Mouse (Mus musculus) ES-E14 (cell line): ENCODE results near the gene H60c. TPM values are rescaled to one million over a fixed set of nuclear protein-coding genes. Genes with fewer than 3 reads are reported as not detected.

Experiments
- DNase-seq: peaks from one replicate; pipeline ENCODE4 v3.0.0-alpha.2; 2013; ENCODE audit warnings: low read depth, low spot score
- H3K27ac ChIP-seq: 2 replicates; pipeline ENCODE4 v1.5.1; 2012; ENCODE audit warnings: low read depth, mild to moderate bottlenecking, low read length, moderate library complexity, mixed read lengths; ENCODE audit not compliant: poor library complexity, insufficient read depth, severe bottlenecking
- H3K36me3 ChIP-seq: 2 replicates; pipeline ENCODE4 v1.6.1; 2012; ENCODE audit warnings: mild to moderate bottlenecking, low read length, moderate library complexity, mixed read lengths; ENCODE audit not compliant: control insufficient read depth, poor library complexity, insufficient read depth, severe bottlenecking
- H3K4me1 ChIP-seq, 2 experiments: fragments of 150-350 bp in 1 of 2; sonication (generic) in 1 of 2; 2 replicates each; pipeline ENCODE4 v1.6.1; 2012; ENCODE audit warnings: low read length in 2 of 2, mild to moderate bottlenecking in 1 of 2, mixed read lengths in 1 of 2; ENCODE audit not compliant: control insufficient read depth in 2 of 2, insufficient read depth in 2 of 2, poor library complexity in 1 of 2
- H3K4me3 ChIP-seq, 2 experiments: fragments of 150-350 bp in 1 of 2; sonication (generic) in 1 of 2; 2 replicates each; pipeline ENCODE4 v1.5.1; 2012; ENCODE audit warnings: low read length in 2 of 2, low read depth in 1 of 2, mild to moderate bottlenecking in 1 of 2, mixed read lengths in 1 of 2; ENCODE audit not compliant: insufficient read depth in 1 of 2, poor library complexity in 1 of 2, severe bottlenecking in 1 of 2
- H3K9ac ChIP-seq: 2 replicates; pipeline ENCODE4 v1.6.1; 2012; ENCODE audit warnings: low read depth, mild to moderate bottlenecking, low read length, mixed read lengths; ENCODE audit not compliant: poor library complexity, insufficient read depth, severe bottlenecking
- H3K9me3 ChIP-seq: fragments of 150-350 bp; sonication (generic); 2 replicates; pipeline ENCODE4 v1.6.1; 2012; ENCODE audit warnings: low read depth, mild to moderate bottlenecking, low read length; ENCODE audit not compliant: control insufficient read depth, insufficient read depth
- CHD2 ChIP-seq: IDR thresholded peaks from 2 replicates; pipeline ENCODE4 v1.6.1; 2014; ENCODE audit warnings: mild to moderate bottlenecking, low read depth, low read length, inconsistent platforms
- HCFC1 ChIP-seq: IDR thresholded peaks from 2 replicates; pipeline ENCODE4 v1.6.1; 2012; ENCODE audit warnings: low read length, inconsistent platforms, borderline replicate concordance; ENCODE audit not compliant: insufficient read depth
- MAFK ChIP-seq: IDR thresholded peaks from 2 replicates; pipeline ENCODE4 v1.6.1; 2014; ENCODE audit warnings: mild to moderate bottlenecking, low read depth, low read length, inconsistent platforms; ENCODE audit not compliant: insufficient read depth
- ZC3H11A ChIP-seq: IDR thresholded peaks from 2 replicates; pipeline ENCODE4 v1.6.1; 2012; ENCODE audit warnings: low read depth, mild to moderate bottlenecking, inconsistent platforms, low read length, borderline replicate concordance
- ZNF384 ChIP-seq: IDR thresholded peaks from 2 replicates; pipeline ENCODE4 v1.6.1; 2012; ENCODE audit warnings: low read depth, low read length, inconsistent platforms
- in situ Hi-C, 2 experiments: fragments of 600-800 bp; cut with MboI; formaldehyde crosslinking; loops; one replicate each; pipeline ENCODE4 v1.15.1; 2025; ENCODE audit warnings: low sequenced_read_pairs in 2 of 2, inconsistent platforms in 1 of 2; ENCODE audit not compliant: unreplicated experiment in 2 of 2
- total RNA-seq: library from RNA; depleted of rRNA; stranded (reverse); fragments of 300-350 nt; gene quantifications from 2 replicates; pipeline ENCODE4 v1.2.3, GENCODE M21; 2012

Gene H60c
- total RNA-seq, 1 experiment = not detected

DNA sequence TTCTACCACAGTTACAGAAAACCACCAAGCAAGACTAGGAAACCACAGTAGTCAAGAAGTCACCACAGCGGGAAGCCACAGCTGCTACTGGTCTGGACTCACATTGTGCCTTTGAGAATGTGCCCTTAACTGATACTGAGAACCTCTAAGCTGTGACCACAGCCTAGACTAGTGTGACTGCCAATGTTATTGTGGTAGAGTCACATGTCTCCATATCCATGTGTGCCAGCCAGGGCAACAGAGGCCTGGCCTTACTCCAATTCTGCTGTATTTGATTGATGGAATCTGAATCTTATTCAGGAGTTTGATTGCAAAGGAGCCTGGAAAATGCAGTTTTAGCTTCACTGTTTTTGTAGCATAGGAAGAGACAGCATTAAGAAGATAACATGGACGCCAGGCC lies 13.5 kb upstream of the H60c start:
- Histone ChIP-seq H3K9me3 (peaks cover 2% of the 10 kb centered on the region; the same call in 1 of the 2 replicates), H3K4me1 (no peaks in the 10 kb centered on the region), H3K36me3 (no peaks in the 10 kb centered on the region), H3K4me3 (no peak overlapping the region), H3K9ac (no peak overlapping the region), H3K27ac (no peak overlapping the region)
- no peak for DNase-seq
- in situ Hi-C loops = no loop called here
- no peak for TF ChIP-seq MAFK
- TF ChIP-seq HCFC1 = no peak
- no peak for TF ChIP-seq ZC3H11A
- no peak for TF ChIP-seq ZNF384
- no peak for TF ChIP-seq CHD2

- Histone ChIP-seq H3K36me3 (no peaks in the 10 kb centered on the region), H3K9me3 (peaks cover 19% of the 10 kb centered on the region), H3K9ac (no peak overlapping the region), H3K4me3 (no peak overlapping the region), H3K27ac (no peak overlapping the region), H3K4me1 (no peaks in the 10 kb centered on the region)
- TF ChIP-seq ZC3H11A = no peak
- no peak for TF ChIP-seq MAFK
- no peak for TF ChIP-seq CHD2
- TF ChIP-seq HCFC1 = no peak
- no peak for TF ChIP-seq ZNF384
- DNase-seq = no peak
- in situ Hi-C loops = no loop called here
Observed at GRCm38 (mm10) chr10:3274065-3274464, 6.5 kb upstream of the H60c start.

- H3K9ac ChIP-seq = no peak overlapping the region
- H3K27ac ChIP-seq = no peak overlapping the region
- in situ Hi-C loops = no loop called here
- no peaks in the 10 kb centered on the region for H3K36me3 ChIP-seq
- H3K9me3 ChIP-seq = peaks cover 17% of the 10 kb centered on the region
- TF ChIP-seq MAFK (no peak), ZNF384 (no peak), ZC3H11A (no peak), CHD2 (no peak), HCFC1 (no peak)
- H3K4me1 ChIP-seq = no peaks in the 10 kb centered on the region
- no peak for DNase-seq
- no peak overlapping the region for H3K4me3 ChIP-seq
Observed at GRCm38 (mm10) chr10:3271036-3271435, 3.5 kb upstream of the H60c start.

GRCm38 (mm10) chr10:3266729-3267128 lies 842 bp downstream of the H60c start:
- Histone ChIP-seq H3K9ac (no peak overlapping the region), H3K27ac (no peak overlapping the region), H3K36me3 (no peaks in the 10 kb centered on the region), H3K4me1 (no peaks in the 10 kb centered on the region), H3K9me3 (peaks cover 9% of the 10 kb centered on the region), H3K4me3 (no peak overlapping the region)
- no peak for DNase-seq
- in situ Hi-C loops = no loop called here
- TF ChIP-seq MAFK (no peak), ZC3H11A (no peak), CHD2 (no peak), HCFC1 (no peak), ZNF384 (no peak)

DNA sequence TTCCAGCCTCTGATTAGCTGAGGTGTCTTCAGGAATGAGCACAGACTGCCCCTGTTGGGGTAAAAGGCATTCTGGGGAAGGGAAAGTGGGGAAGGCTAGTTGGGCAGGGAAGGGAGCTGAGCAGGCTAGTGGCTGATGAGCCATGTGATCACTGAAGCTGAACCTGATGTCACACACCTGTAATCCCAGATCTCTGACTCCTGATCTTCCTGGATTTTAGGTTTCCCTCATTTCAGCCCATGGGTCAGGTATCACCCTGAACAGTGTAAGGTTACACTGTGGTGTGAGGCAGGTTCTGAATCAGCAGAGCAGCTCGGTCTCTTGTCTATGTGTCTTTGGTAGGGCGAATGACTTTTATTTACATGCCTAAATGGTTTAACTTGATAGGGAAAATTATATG lies 4.8 kb downstream of the H60c start:
- in situ Hi-C loops = no loop called here

More for the DNA sequence above, 4.8 kb downstream of the H60c start:
- TF ChIP-seq MAFK (no peak), ZNF384 (no peak), ZC3H11A (no peak), HCFC1 (no peak), CHD2 (no peak)
- Histone ChIP-seq H3K36me3 (no peaks in the 10 kb centered on the region), H3K27ac (no peak overlapping the region), H3K4me3 (no peak overlapping the region), H3K4me1 (no peaks in the 10 kb centered on the region), H3K9me3 (no peaks in the 10 kb centered on the region), H3K9ac (no peak overlapping the region)
- no peak for DNase-seq
